Mouse (Mus musculus): ENCODE data around the gene Polr3b.

Gene Polr3b

DNA sequence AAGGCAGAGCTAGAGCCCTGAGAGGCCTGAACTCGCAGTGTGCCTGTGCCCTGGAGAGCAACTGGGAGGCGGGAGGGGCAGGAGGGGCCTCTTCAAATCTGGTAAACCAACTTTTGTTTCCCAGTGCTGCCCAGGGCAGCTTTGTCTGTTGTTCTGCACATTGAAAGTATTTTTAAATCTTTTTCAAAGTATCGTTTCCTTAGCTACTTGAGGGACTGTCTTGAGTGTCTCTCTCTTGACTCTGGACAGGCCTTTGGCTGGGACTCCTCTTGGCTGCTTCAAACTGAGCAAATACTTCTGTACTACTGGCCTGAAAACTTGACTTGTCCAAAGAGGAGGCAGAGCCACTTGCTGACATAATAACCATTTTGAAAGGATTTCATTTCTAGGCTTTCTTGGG lies 11.3 kb upstream of the Polr3b start:
- DNase-seq (ENCODE audit: low spot score in 2 of 2), result no peak

GRCm38 (mm10) chr10:84611664-84612063 lies 10.4 kb upstream of the Polr3b start:
- DNase-seq (ENCODE audit: low spot score in 2 of 2), result no peak

GRCm38 (mm10) chr10:84612281-84612680 lies 9.8 kb upstream of the Polr3b start:
- no peak for DNase-seq (ENCODE audit: low spot score in 2 of 2)

DNA sequence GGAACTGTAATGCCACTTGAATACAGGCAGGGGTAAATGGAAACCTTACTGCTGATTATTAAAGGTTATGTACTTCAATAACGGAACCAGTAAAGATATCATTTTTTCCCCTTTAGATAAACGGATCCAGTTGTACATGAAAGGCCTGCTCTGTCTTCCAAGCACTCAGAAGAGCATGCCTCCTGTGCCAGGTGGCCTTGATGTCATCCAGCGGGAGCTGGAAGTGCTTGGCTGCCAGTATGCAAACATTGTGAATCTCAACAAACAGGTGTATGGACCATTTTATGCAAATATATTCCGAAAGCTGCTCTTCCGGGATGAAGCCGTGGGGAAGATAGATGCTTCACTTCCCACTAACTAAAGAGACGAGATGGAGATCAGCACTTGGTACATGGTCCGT lies 8.7 kb upstream of the Polr3b start:
- DNase-seq (ENCODE audit: low spot score in 2 of 2), result no peak

DNA sequence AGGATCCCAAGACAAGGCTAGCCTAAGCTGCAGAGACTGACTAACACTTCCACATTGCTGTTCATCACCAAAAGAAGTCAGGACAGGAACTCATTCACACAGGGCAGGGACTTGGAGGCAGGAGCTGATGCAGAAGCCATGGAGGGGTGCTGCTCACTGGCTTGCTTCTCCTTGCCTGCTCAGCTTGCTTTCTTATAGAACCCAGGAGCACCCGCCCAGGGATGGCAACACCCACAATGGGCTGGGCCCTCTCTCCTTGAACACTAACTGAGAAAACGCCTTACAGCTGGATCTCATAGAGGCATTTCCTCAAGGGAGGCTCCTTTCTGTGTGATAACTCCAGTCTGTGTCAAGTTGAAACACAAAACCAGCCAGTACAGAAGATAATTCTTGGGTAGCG lies 7.0 kb upstream of the Polr3b start:
- DNase-seq (ENCODE audit: low spot score in 2 of 2), result no peak

DNA sequence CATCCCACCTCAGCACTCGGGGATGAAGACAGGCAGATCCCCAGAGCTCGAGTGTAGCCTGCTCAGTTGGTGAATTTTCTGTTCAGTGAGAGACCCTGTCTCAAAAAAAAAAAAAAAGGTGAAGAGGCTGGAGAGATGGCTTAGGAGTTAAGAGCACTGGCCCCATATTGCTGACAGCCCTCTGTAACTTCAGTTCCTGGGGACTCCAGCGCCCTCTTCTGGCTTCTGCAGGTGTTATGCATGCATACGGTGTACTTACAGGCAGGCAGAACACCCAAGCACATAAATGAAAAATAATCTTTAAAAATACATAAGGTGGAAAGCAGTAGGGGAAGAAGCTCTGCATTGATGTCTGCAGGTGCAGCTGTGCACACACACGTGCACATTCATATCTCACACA lies 9.1 kb downstream of the Polr3b start:
- DNase-seq (ENCODE audit: low spot score in 2 of 2), result peak in 1 of 2 experiments; percentile 32

- no peak for DNase-seq (ENCODE audit: low spot score in 2 of 2)
These were observed 9.9 kb downstream of the Polr3b start for GRCm38 (mm10) chr10:84632005-84632404.

GRCm38 (mm10) chr10:84636656-84637055 lies 14.6 kb downstream of the Polr3b start:
- DNase-seq (ENCODE audit: low spot score in 2 of 2), result no peak

DNA sequence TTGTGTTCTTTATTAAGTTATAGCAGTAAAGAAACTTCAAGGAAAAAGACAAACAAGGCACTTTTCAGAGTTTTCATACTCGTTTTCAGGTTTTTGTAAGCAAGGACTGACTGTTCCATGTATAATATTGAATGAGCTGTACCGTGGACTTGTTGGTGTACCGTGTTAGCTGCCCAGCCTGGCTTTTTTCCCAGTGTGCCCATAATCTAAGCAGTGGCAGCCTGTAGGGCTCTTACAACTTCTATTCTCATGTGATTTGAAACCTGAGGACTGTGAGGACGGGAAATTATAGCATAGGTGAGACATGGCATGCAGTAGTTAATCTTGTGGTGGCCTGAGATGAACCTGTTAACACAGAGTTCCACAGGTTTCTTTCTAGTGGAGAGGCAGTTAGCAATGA lies 16.3 kb downstream of the Polr3b start:
- DNase-seq (ENCODE audit: low spot score in 2 of 2), result no peak

DNA sequence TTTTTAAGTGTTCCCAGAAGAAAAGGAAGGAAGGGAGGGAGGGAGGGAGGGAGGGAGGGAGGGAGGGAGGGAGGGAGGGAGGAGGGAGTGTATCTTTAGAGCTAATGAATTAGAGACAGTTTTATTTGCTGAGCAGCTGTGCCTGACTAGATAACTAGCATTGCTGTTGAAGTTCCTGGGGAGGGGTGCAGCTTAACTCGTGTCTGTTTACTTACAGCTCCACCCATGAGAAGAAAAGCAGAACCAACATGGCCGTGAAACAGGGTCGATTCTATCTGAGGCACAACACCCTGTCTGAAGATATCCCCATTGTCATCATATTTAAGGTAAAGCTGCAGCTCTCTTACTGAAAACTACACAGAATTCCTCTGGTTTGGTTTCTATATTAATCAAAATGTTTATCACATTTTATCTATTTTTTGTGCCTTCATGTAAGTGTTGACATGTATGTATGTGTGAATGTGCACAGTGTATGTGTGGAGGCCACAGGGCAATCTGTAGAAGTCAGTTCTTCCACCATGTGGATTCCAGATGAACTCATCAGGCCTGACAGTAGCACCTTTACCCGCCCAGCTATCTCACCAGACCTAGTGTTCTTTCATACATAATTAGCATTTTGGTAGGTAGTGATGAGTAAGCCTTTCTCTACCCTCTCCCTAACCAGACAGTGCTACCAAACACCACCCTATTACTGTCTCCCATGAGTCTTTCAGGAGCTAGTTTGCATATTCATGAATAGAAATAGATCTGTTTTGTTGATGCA lies 17.6 kb downstream of the Polr3b start:
- no peak for DNase-seq (ENCODE audit: low spot score in 2 of 2)

GRCm38 (mm10) chr10:84640861-84641260 lies 18.8 kb downstream of the Polr3b start:
- no peak for DNase-seq (ENCODE audit: low spot score in 2 of 2)

- DNase-seq (ENCODE audit: low spot score in 2 of 2), result no peak
These were observed 19.5 kb downstream of the Polr3b start for GRCm38 (mm10) chr10:84641576-84641975.

DNA sequence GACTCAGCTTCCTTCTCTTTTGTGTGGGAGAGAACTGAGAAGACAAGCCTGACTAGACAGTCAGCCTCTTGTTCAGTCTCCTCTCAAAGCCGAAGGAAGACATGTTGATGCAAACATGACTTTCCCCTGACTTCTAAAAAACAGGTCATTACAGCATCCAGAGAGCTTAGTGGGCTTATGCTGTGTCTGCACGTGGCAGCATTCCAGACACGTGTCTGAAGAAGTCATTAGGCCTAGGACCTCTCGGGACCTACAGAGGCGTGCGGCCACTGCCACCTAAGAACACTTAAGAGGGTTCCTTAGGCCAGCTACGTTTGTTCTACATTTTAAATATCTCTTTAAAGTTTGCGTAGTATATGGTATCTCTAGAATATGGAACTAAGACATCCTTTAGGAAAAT lies 23.8 kb downstream of the Polr3b start:
- DNase-seq (ENCODE audit: low spot score in 2 of 2), result no peak

- peak; percentile 21 to 41 for DNase-seq (ENCODE audit: low spot score in 2 of 2)
These were observed 24.5 kb downstream of the Polr3b start for GRCm38 (mm10) chr10:84646506-84647102.

DNA sequence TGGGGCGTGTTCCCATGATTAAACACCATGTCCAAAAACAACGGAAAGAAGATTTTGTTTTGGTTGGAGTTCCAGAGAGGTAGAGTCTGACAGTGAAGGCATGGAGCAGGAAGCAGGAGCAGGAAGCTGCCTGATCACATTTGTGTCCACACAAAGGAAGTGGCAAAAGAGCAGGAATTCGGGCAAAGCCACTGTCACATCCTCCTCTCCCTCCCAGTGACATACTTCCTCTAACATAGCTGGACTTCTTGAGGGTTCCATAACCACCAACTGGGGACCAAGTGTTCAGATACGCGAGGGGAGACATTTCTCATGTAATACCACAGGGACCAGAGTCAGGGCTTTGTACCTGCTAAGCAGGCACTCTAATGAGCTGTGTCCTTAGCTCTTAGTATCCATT lies 25.2 kb downstream of the Polr3b start:
- no peak for DNase-seq (ENCODE audit: low spot score in 2 of 2)

DNA sequence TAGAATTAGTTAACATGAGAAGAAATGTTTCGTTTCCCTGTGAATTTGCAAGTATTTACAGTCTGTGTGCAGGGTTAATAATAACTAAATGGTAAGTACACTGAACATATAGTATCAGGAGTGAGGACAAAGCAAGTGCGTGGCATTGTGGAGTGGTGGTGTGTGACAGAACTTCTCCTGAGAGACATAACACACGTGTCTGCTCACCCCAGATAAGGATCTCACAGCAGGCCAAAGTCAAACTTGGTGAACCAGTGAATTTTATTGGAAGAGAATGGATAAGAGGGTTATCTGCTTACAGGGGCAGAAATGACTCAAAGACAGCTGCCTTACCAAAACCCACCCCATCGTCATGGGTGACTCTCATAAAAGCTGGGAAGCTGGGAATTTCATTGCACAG lies 26.8 kb downstream of the Polr3b start:
- no peak for DNase-seq (ENCODE audit: low spot score in 2 of 2)

GRCm38 (mm10) chr10:84654029-84654428 lies 31.9 kb downstream of the Polr3b start:
- DNase-seq (ENCODE audit: low spot score in 2 of 2), result no peak

DNA sequence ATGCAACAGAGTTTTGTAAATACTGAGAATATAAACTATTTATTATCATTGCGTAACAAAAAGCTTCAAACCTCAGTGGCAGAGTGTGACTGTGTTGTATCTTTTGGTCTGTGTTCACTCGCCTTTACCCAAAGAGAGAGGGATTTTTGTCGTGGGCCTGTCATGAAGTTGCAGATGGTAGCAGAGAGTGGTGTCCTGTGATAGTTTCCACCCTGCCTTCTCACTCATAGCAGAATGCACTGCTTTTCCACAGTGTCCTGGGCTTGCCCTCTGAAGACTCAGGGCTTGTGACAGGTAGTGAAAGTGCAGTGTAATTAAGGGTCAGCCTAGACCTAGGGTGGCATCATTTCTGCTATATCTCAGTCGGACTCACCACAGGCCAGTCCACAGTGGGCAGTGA lies 32.6 kb downstream of the Polr3b start:
- DNase-seq (ENCODE audit: low spot score in 2 of 2), result no peak

DNA sequence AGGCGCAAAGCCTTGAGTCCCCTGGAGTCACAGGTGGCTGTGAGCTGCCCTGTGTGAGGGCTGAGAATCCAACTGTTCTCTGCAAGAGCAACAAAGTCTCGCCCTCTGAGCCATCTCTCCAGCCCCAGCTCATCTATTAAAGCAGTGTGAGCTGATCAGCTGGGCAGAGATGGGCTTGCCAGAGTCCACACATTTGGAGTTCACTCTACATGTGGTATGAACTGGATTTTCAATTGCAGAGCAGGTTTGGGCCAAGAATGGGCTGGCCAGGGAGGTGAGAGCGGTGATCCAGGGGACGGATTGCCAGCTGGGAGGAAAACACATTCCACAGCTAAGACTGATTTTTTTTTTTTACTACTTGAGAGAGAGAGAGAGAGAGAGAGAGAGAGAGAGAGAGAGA lies 34.5 kb downstream of the Polr3b start:
- no peak for DNase-seq (ENCODE audit: low spot score in 2 of 2)

DNA sequence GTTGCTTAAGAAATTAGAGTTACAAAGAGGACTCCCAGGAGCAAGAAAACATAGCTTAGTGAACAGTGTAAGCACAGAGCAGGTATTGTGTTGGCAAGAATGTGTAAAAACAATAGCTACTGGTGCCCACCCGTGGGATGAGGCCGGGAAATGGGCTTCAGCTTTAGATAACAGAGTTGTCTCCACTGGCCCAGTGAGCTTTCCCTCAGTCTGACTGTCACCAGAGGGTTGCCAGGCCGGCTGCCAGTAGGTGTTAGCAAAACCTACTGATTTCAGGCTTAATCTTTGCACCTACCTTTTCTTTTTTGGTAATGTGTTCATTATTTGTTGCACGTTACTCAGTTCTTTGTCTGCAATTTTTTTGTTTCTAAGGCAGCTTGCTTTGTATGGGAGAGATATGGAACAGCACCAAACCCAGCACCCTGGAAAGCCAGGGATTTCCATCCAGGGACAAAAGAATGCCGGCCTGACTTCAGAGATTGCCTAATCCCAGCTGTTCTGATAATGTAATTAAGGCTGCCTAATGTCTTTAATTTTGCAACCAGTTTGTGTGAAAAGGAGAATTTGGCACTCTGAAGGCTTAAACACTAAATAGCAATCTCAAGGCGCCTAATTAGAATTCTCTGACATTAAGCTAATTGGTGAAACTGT lies 35.5 kb downstream of the Polr3b start:
- DNase-seq (ENCODE audit: low spot score in 2 of 2), result no peak

DNA sequence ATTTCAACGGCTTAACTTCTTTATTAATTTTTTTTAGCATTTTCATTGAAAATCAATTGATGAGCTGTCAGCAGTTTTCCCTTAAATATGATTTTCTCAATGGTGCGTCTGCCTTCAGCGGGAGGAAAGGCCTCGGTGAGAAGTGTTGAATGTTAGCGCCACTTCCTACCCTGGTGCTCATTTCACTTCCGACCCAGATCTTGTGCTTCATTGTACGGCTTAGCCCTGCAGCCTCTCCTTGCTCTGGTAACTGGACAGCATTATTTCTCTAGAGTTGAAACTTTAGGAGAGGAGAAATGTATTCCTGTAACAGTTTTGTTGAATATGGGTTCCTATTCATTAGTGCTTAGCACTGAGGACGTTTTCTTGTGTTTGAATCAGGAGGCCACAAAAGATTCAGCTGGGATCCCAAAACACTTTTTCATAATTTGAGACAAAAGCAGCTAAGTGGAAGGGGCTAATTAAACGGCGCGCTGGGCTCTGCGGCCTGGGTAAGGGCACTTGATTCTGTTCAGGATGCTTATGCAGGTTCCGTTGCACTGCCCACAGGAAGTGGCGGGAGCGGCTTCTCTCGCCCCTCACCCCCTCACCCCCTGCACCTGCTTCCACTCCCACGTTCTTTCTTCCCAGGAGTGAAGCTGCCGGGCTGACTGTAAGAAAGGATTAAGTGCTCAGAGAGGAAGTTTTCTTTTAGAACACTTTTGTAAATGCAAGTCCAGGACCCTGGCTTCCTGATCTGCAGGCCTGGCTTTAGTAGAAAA lies 36.2 kb downstream of the Polr3b start:
- no peak for DNase-seq (ENCODE audit: low spot score in 2 of 2)

DNA sequence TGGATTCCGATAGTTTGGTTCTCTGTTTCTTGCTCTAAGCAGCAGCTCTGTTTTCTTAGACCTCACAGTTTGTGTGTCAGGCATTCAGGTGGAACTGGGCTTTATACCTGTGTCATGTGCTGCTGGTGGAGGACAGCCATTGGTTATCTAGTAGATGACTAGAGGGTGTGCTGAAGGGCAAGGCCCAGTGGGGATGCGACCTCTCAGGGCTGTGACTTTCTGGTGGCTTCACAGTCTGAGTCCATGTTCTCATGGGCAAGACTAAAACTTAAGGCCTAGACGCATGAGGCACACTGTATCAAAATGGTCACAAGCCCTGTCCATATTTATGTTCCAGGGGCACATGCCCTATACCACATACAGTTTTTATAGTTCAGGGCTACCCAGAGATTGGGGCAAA lies 37.2 kb downstream of the Polr3b start:
- DNase-seq (ENCODE audit: low spot score in 2 of 2), result no peak

Measured in spleen, postnatal 14 days (tissue).